Mouse (Mus musculus): ENCODE data around the gene Alyref.

DNA sequence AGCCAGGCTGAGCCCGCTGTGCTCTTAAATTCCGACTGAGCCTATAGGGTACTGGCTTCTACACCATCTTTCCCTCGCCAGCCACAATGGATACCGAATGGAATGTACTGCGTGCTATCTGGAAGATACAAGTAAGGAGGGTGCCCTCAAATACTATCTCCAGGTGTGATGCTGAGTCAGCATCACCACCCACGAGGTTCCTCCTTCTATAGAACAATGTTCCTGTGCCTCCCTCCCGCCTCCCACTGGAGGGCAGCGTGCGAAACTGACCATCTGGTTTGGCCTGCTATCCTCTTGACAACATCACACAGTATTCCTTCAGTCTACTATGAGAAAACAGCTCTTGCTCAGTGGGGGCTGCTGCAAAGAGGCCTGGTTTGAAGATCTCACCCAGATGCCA is 33.1 kb downstream of the Alyref start:
- TF ChIP-seq USF1 (IDR thresholded peaks at IDR 0.05; ENCODE audit: low read depth) (no peak), CEBPB (IDR thresholded peaks at IDR 0.05; ENCODE audit: insufficient read depth, poor library complexity, severe bottlenecking) (no peak), POLR2A (IDR thresholded peaks at IDR 0.05; ENCODE audit: insufficient read length, low read depth) (no peak), MAX (IDR thresholded peaks at IDR 0.05; ENCODE audit: low read depth) (no peak), E2F4 (IDR thresholded peaks at IDR 0.05; ENCODE audit: insufficient read depth) (no peak)

Measured in myocyte (in vitro differentiated cells).